Mouse (Mus musculus) limb, embryonic 11.5 days (tissue): ENCODE results near the gene Dusp1. TPM values are rescaled to one million over a fixed set of nuclear protein-coding genes. Genes with fewer than 3 reads are reported as not detected.
A peak's percentile ranks its signal among the peaks of the same experiment; 100 is the strongest.

ENCODE experiments used
- ATAC-seq: fragments of 200-750 bp; cut with Nextera tagmentation; 2 replicates; pipeline ENCODE4 v1.8.0; 2017; ENCODE audit warnings: low read depth; ENCODE audit not compliant: insufficient number of reproducible peaks, low FRiP score, low TSS enrichment
- DNase-seq: peaks from one replicate; pipeline ENCODE4 v3.0.0-alpha.2; 2015; ENCODE audit warnings: low spot score
- H3K27ac ChIP-seq: fragments of 300-500 bp; sonication (generic); replicated peaks from 2 replicates; pipeline ENCODE4 v1.5.1; 2014; ENCODE audit warnings: low read depth, mild to moderate bottlenecking, low read length
- H3K27me3 ChIP-seq: fragments of 300-500 bp; sonication (generic); 2 replicates; pipeline ENCODE4 v1.6.1; 2014; ENCODE audit warnings: mild to moderate bottlenecking, low read length, mixed read lengths; ENCODE audit not compliant: control insufficient read depth, insufficient read depth
- H3K36me3 ChIP-seq: fragments of 300-500 bp; sonication (generic); 2 replicates; pipeline ENCODE4 v1.6.1; 2014; ENCODE audit warnings: mild to moderate bottlenecking, low read length, moderate library complexity, mixed read lengths; ENCODE audit not compliant: control insufficient read depth, insufficient read depth
- H3K4me1 ChIP-seq: fragments of 300-500 bp; sonication (generic); 2 replicates; pipeline ENCODE4 v1.6.1; 2014; ENCODE audit warnings: low read length, mixed read lengths; ENCODE audit not compliant: control insufficient read depth, insufficient read depth
- H3K4me2 ChIP-seq: fragments of 300-500 bp; sonication (generic); 2 replicates; pipeline ENCODE4 v1.6.1; 2014; ENCODE audit warnings: low read depth, mild to moderate bottlenecking, moderate library complexity; ENCODE audit not compliant: severe bottlenecking
- H3K4me3 ChIP-seq: fragments of 300-500 bp; sonication (generic); 2 replicates; pipeline ENCODE4 v1.5.1; 2014; ENCODE audit warnings: low read depth, low read length
- H3K9ac ChIP-seq: fragments of 300-500 bp; sonication (generic); 2 replicates; pipeline ENCODE4 v1.6.1; 2014; ENCODE audit warnings: mild to moderate bottlenecking, low read length
- H3K9me3 ChIP-seq: fragments of 300-500 bp; sonication (generic); 2 replicates; pipeline ENCODE4 v1.6.1; 2016; ENCODE audit warnings: low read length; ENCODE audit not compliant: control insufficient read depth
- WGBS: fragments of 180-500 bp; shearing (Covaris S2); extraction: QIAGEN DNeasy Blood & Tissue Kit; methylation state at CpG from one replicate; pipeline ENCODE4 v1.1.7; 2014; 5-methylcytosine and 5-hydroxymethylcytosine counted together
- polyA plus RNA-seq: library from polyadenylated mRNA; unstranded; fragments of >200 nt; fragmentation: Nextera tagmentation; extraction: Ambion mirVana; gene quantifications from 2 replicates; pipeline ENCODE4 v1.2.1, GENCODE M21; 2014

The Dusp1 gene
- polyA plus RNA-seq: 22.8 and 26.0 TPM in 2 replicates

GRCm38 (mm10) chr17:26561651-26562181 is at the start of gene Dusp1:
Gene Dusp1, minus strand, starts transcription at chr17:26562128.
- Histone ChIP-seq H3K27me3 (no peaks in the 10 kb centered on the region), H3K9ac (peak within 1 kb of the TSS; percentile 84), H3K4me3 (peak within 1 kb of the TSS; percentile 94), H3K9me3 (no peaks in the 10 kb centered on the region), H3K36me3 (peaks cover 9% of the 10 kb centered on the region; the same call in 1 of the 2 replicates), H3K27ac (0 out of 2 replicates have a peak within 1 kb of the TSS, but pooled peaks have one; percentile 23), H3K4me1 (peaks cover 10% of the 10 kb centered on the region), H3K4me2 (peak within 1 kb of the TSS; percentile 90)
- DNase-seq: peak; percentile 33
- under 1% methylated on average over 21 of the region's 25 CpGs for WGBS
- peak; percentile 82 for ATAC-seq

GRCm38 (mm10) chr17:26611328-26611727 is 49.4 kb upstream of the Dusp1 start:
- H3K4me2 ChIP-seq: no peak overlapping the region
- peaks cover 13% of the 10 kb centered on the region; the same call in 1 of the 2 replicates for H3K36me3 ChIP-seq
- DNase-seq (no peak), ATAC-seq (no peak)
- H3K9ac ChIP-seq: no peak overlapping the region
- H3K27ac ChIP-seq: no peak overlapping the region
- no peaks in the 10 kb centered on the region for H3K27me3 ChIP-seq
- H3K4me1 ChIP-seq: no peaks in the 10 kb centered on the region
- no peaks in the 10 kb centered on the region for H3K9me3 ChIP-seq
- 83% methylated on average over 7 of the region's 7 CpGs for WGBS
- H3K4me3 ChIP-seq: no peak overlapping the region

DNA sequence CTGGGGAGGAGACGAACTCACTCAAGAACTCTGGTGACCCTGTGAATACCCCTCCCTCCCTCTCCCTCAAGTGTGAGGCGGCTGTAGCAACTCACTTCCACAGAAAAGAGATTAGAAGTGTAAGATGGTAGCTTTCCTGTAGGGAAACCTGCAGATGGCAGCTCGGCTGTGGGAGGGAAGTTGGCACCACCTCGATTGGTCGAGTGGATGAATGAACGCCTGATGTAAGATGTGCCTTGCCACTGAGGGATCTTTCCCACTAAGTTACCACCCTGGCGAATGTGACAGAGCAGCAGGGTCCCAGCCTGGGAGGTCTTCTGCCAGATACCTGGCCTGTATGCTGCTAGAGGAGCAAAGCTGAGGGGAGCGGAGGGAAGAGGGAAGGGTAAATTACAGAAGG is 47.9 kb upstream of the Dusp1 start:
- no peak overlapping the region for H3K4me2 ChIP-seq
- DNase-seq (no peak), ATAC-seq (no peak)
- 83% methylated on average over 8 of the region's 8 CpGs for WGBS
- no peaks in the 10 kb centered on the region for H3K4me1 ChIP-seq
- no peaks in the 10 kb centered on the region for H3K9me3 ChIP-seq
- no peak overlapping the region for H3K4me3 ChIP-seq
- H3K27me3 ChIP-seq: no peaks in the 10 kb centered on the region
- H3K27ac ChIP-seq: no peak overlapping the region
- no peak overlapping the region for H3K9ac ChIP-seq
- H3K36me3 ChIP-seq: peaks cover 11% of the 10 kb centered on the region; the same call in 1 of the 2 replicates

GRCm38 (mm10) chr17:26608877-26609276 is 46.9 kb upstream of the Dusp1 start:
- no peaks in the 10 kb centered on the region for H3K9me3 ChIP-seq
- no peaks in the 10 kb centered on the region for H3K27me3 ChIP-seq
- DNase-seq: no peak
- WGBS: 100% methylated on average over 8 of the region's 8 CpGs
- no peak overlapping the region for H3K4me3 ChIP-seq
- H3K4me1 ChIP-seq: no peaks in the 10 kb centered on the region
- H3K36me3 ChIP-seq: peaks cover 7% of the 10 kb centered on the region; the same call in 1 of the 2 replicates
- no peak overlapping the region for H3K27ac ChIP-seq
- no peak overlapping the region for H3K9ac ChIP-seq
- no peak overlapping the region for H3K4me2 ChIP-seq
- no peak for ATAC-seq

- no peaks in the 10 kb centered on the region for H3K4me1 ChIP-seq
- H3K9me3 ChIP-seq: no peaks in the 10 kb centered on the region
- H3K27me3 ChIP-seq: no peaks in the 10 kb centered on the region
- no peak for ATAC-seq
- H3K4me3 ChIP-seq: no peak overlapping the region
- no peak overlapping the region for H3K9ac ChIP-seq
- no peak overlapping the region for H3K4me2 ChIP-seq
- peaks cover 7% of the 10 kb centered on the region; the same call in 1 of the 2 replicates for H3K36me3 ChIP-seq
- no peak overlapping the region for H3K27ac ChIP-seq
- DNase-seq: no peak
- 96% methylated on average over 3 of the region's 3 CpGs for WGBS
Observed at GRCm38 (mm10) chr17:26608348-26608747, 46.4 kb upstream of the Dusp1 start.

DNA sequence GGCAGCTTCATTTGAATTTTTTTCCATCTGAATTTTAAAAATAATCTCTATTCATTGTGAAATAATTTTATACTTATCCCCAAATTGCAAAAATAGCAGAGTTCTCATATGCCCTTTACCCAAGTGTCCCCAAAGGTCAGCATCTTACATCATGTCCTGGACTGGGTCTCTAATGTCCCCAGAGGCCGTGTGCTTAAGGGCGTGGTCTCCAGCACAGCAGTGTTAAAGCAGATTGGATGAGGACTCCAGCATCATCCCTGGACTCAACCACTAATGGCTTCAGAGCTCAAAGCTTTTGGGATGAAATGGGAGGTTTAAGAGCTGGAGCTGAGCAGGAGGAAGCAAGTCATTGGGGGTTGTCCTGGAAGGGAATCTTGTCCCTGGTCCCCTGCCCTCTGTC is 44.6 kb upstream of the Dusp1 start:
- H3K36me3 ChIP-seq: peaks cover 4% of the 10 kb centered on the region; the same call in 1 of the 2 replicates
- DNase-seq (no peak), ATAC-seq (no peak)

GRCm38 (mm10) chr17:26605636-26606035 is 43.7 kb upstream of the Dusp1 start:
- Histone ChIP-seq H3K4me2 (no peak overlapping the region), H3K9ac (no peak overlapping the region), H3K9me3 (no peaks in the 10 kb centered on the region), H3K27ac (no peak overlapping the region), H3K27me3 (no peaks in the 10 kb centered on the region), H3K4me1 (no peaks in the 10 kb centered on the region), H3K4me3 (no peak overlapping the region), H3K36me3 (peaks cover 4% of the 10 kb centered on the region; the same call in 1 of the 2 replicates)
- DNase-seq (no peak), ATAC-seq (no peak)
- 84% methylated on average over 4 of the region's 4 CpGs for WGBS

More for the DNA sequence above, 44.6 kb upstream of the Dusp1 start:
- H3K4me2 ChIP-seq: no peak overlapping the region
- no peaks in the 10 kb centered on the region for H3K27me3 ChIP-seq
- H3K4me1 ChIP-seq: no peaks in the 10 kb centered on the region
- H3K27ac ChIP-seq: no peak overlapping the region
- WGBS: 83% methylated on average over 2 of the region's 2 CpGs
- H3K9me3 ChIP-seq: no peaks in the 10 kb centered on the region
- H3K9ac ChIP-seq: no peak overlapping the region
- H3K4me3 ChIP-seq: no peak overlapping the region

DNA sequence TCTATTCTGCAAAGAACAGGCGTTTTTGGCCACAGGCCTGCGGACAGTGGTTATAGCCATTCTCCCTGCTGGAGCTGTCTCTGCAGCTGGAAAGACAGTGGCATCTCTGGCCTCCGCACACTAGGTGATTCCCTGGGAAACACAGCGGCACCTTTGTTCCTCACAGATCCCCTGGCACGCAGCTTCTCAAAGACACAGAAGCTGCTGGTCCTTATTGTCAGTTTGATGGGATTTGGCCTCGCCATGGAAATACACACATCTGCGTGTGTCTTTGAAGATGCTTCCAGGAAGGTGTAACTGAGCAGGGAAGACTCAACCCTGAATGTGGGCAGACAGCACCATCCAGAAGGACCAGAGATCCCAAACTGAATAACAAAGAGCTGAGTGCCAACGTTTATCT is 41.4 kb upstream of the Dusp1 start:
- H3K27ac ChIP-seq: no peak overlapping the region

More for the DNA sequence above, 41.4 kb upstream of the Dusp1 start:
- H3K36me3 ChIP-seq: no peaks in the 10 kb centered on the region
- ATAC-seq (no peak), DNase-seq (no peak)
- no peak overlapping the region for H3K4me2 ChIP-seq
- H3K27me3 ChIP-seq: no peaks in the 10 kb centered on the region
- no peak overlapping the region for H3K4me3 ChIP-seq
- H3K9ac ChIP-seq: no peak overlapping the region
- no peaks in the 10 kb centered on the region for H3K4me1 ChIP-seq
- 89% methylated on average over 8 of the region's 8 CpGs for WGBS
- H3K9me3 ChIP-seq: no peaks in the 10 kb centered on the region
